Mouse (Mus musculus) splenic B cell, adult 2 months (primary cell): ENCODE measurements around the gene Acap1.
A peak's percentile ranks its signal among the peaks of the same experiment; 100 is the strongest.

Experiments used
- DNase-seq: peaks from one replicate; pipeline ENCODE4 v3.0.0-alpha.2; 2011; ENCODE audit warnings: low read depth, low spot score
- H3K27me3 ChIP-seq: 2 replicates; pipeline ENCODE4 v1.6.1; 2012; ENCODE audit warnings: mild to moderate bottlenecking, low read length, moderate library complexity, mixed read lengths; ENCODE audit not compliant: control insufficient read depth, poor library complexity, insufficient read depth, severe bottlenecking
- H3K36me3 ChIP-seq: 2 replicates; pipeline ENCODE4 v1.6.1; 2012; ENCODE audit warnings: mild to moderate bottlenecking, low read length, moderate library complexity, mixed read lengths; ENCODE audit not compliant: control insufficient read depth, poor library complexity, insufficient read depth, severe bottlenecking

Gene Acap1

GRCm38 (mm10) chr11:69835326-69835965 lies 59.9 kb downstream of the Acap1 start:
- DNase-seq = no peak
- no peaks in the 10 kb centered on the region for H3K27me3 ChIP-seq
- H3K36me3 ChIP-seq = no peaks in the 10 kb centered on the region

- Histone ChIP-seq H3K36me3 (no peaks in the 10 kb centered on the region), H3K27me3 (no peaks in the 10 kb centered on the region)
- peak; percentile 67 for DNase-seq
These were observed 61.3 kb downstream of the Acap1 start for GRCm38 (mm10) chr11:69834001-69834549.

GRCm38 (mm10) chr11:69833554-69833953 lies 61.8 kb downstream of the Acap1 start:
- H3K27me3 ChIP-seq = no peaks in the 10 kb centered on the region
- DNase-seq = no peak

More at GRCm38 (mm10) chr11:69833554-69833953, 61.8 kb downstream of the Acap1 start:
- H3K36me3 ChIP-seq = no peaks in the 10 kb centered on the region
